Mouse (Mus musculus) heart, postnatal 25 days (tissue): Measurements from ENCODE around the gene Hoxd13. TPM values are rescaled to one million over a fixed set of nuclear protein-coding genes. Genes with fewer than 3 reads are reported as not detected.

Experiments used
- DNase-seq: peaks from one replicate; pipeline ENCODE4 v3.0.0; 2022; ENCODE audit warnings: low spot score
- intact Hi-C: fragments of 180-260 bp; cut with DNase I; formaldehyde crosslinking; loops from one replicate; pipeline ENCODE4 v1.15.1; 2025
- total RNA-seq, 2 experiments: library from RNA; stranded (reverse); gene quantifications; 2 replicates each; pipeline ENCODE4 v1.2.3; 2021

The Hoxd13 gene
- total RNA-seq, 2 experiments from 2014 or later = not detected

- DNase-seq = no peak
- intact Hi-C loops = loop anchor here (5.0 kb wide), 1 partner anchor 39 kb away; no protein-coding TSS in a partner anchor
These were observed 23.2 kb downstream of the Hoxd13 start, which contains the start of gene Hoxd10 for GRCm38 (mm10) chr2:74691022-74691951. TSS of gene Hoxd10 (plus strand) at chr2:74691924.

DNA sequence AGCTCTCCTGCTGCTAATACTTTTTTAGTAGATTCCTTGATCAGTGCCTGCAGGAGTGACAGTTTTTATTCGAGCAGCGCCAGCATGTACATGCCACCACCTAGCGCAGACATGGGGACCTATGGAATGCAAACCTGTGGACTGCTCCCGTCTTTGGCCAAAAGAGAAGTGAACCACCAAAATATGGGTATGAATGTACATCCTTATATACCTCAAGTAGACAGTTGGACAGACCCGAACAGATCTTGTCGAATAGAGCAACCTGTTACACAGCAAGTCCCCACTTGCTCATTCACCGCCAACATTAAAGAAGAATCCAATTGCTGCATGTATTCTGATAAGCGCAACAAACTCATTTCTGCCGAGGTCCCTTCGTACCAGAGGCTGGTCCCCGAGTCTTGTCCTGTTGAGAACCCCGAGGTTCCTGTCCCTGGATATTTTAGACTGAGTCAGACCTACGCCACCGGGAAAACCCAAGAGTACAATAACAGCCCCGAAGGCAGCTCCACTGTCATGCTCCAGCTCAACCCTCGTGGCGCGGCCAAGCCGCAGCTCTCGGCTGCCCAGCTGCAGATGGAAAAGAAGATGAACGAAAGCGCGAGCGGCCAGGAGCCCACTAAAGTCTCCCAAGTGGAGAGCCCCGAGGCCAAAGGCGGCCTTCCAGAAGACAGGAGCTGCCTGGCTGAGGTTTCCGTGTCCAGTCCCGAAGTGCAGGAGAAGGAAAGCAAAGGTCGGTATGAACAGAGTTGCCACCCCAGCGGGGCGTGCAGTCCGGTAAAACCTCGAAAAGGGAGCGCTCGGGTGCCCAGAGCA, 24.1 kb downstream of the Hoxd13 start:
- no peak for DNase-seq
- intact Hi-C loops = loop anchor here (5.0 kb wide), 1 partner anchor 40 kb away; no protein-coding TSS in a partner anchor

DNA sequence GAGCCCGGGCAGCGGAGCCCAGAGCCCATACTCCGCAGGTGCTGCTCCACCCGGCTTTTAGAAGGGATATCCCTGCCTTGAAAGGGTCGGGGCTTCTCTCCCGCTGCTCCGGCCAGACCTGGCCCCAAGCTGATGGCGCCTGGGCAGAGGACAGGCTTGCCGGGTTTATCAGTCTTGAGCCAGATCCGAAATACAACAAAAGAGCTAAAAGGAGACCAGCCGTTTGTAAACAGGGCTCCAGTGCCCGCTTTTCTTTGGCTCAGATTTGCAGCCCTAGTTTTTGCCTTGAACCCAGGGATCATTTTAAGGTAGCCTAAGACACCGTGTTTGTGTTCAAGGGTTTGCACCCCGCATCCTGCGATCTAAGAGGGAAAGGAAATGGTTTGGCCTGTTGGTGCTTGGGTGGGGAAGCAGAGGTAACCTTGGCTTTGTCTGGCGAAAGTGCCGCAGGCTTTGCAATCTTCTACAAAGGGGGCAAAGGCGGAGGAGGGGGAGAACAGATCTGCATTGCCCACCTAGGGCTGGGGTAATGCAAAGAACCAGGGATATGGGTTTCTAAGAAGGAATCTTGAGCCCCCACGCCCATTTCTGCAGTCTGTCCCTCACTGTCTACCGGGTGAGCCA, 24.8 kb downstream of the Hoxd13 start:
- intact Hi-C loops = loop anchor here (5.0 kb wide), 1 partner anchor 41 kb away; no protein-coding TSS in a partner anchor
- no peak for DNase-seq

DNA sequence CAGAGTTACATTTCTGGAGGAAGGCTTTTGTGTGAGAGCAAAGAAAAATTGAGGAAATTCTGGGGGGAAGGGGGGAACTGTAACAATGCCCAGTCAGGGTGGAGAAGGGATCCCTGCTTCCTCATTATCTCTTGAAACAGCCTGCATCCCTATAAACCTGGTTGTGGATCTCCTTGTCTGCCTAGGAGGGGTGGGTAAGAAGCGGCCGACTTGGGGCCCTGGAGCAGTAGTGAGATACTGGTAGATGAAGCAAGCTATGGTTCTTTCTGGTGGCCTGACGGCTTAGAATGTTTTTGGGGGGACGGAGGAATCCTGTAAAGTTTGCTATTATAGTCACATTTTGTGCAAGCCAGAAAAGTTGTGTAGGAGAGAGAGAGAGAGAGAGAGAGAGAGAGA, 25.3 kb downstream of the Hoxd13 start:
- no peak for DNase-seq
- intact Hi-C loops = loop anchor here (5.0 kb wide), 1 partner anchor 41 kb away; no protein-coding TSS in a partner anchor

DNA sequence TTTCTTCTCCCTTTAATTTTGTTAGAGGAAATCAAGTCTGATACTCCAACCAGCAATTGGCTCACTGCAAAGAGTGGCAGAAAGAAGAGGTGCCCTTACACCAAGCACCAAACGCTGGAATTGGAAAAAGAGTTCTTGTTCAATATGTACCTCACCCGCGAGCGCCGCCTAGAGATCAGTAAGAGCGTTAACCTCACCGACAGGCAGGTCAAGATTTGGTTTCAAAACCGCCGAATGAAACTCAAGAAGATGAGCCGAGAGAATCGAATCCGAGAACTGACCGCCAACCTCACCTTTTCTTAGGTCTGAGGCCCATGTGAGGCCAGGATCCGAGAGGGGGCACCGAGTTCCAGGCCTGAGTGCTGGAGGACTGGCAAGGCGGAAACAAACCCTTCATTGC, 26.0 kb downstream of the Hoxd13 start:
- intact Hi-C loops = loop anchor here (5.0 kb wide), 1 partner anchor 42 kb away; no protein-coding TSS in a partner anchor
- no peak for DNase-seq

- no peak for DNase-seq
- intact Hi-C loops = no loop called here
These were observed 27.3 kb downstream of the Hoxd13 start for GRCm38 (mm10) chr2:74695383-74695782.

GRCm38 (mm10) chr2:74695813-74696430, 27.8 kb downstream of the Hoxd13 start:
- intact Hi-C loops = no loop called here
- no peak for DNase-seq

DNA sequence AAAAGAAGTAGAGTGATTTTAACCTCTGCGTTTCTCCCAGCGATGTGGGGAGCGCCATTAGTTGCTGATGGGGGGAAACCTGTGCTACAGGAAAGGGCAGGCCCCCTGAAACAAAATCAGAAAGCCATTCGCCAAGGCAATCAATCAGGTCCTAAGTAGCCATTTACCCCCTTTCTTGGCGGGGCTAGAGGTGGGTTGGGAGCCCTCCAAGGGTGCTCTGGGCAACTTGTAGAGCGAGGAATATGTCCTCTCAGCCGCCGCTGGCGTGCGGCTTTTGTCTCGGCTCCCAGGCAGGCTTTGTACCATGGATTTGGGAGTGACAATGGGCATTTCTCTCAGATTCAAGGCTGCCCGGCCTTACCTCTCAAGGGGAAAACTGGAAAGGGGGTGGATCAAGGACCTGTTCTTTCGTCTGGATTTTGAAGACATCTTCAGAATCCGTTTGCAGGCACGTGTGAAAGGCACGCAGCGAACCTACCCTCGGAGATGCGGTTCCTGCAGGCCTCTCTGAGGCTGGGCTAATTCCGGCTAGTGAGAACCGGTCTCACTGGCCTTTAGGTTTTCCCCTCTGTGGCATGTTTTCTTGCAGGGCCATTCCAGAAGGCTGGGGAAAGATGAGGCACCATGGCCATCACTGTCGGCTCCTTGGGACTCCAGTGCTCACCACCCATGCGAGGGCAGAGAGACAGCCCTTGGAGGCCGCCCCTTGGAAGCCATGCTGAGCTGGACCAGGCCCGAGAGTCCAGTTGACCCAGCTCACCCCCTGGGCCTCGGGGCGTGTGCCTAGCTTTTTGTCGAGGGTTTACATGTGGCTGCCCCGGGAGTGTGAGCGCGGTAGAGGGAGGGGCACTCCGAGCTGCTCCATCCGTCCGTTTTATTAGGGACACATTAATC, 28.6 kb downstream of the Hoxd13 start:
- intact Hi-C loops = no loop called here
- DNase-seq = no peak

DNA sequence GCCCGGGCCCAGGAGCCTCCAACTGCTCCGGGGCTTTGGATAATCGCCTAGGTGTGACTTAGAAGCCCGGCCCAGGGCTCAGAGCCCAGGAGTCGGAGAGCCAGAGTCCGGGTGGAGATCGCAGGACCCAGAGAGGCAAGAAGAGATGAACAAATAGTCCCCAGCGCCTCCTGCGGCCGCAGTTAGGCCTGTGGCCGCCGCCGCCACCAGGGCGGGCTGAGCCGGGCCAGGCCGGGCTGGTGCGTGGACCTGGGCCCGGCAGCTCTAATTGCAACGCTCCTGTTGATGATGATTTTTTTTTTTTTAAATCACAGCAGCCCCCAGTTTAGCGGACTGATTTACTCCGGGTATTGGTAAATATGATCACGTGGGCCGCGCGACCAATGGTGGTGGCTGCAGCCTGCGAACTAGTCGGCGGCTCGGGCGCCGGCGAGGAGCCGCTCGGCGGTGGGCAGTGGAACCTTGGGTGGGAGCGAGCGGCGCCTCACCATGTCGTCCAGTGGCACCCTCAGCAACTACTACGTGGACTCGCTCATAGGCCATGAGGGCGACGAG, 29.5 kb downstream of the Hoxd13 start, which contains the start of gene Hoxd9:
Gene Hoxd9, plus strand, starts transcription at position 161 of the 555 bp plus-strand sequence.
- DNase-seq = no peak

GRCm38 (mm10) chr2:74698201-74699052, 30.3 kb downstream of the Hoxd13 start:
- intact Hi-C loops = no loop called here
- DNase-seq = no peak

More for the DNA sequence above, 29.5 kb downstream of the Hoxd13 start, which contains the start of gene Hoxd9:
- intact Hi-C loops = no loop called here

DNA sequence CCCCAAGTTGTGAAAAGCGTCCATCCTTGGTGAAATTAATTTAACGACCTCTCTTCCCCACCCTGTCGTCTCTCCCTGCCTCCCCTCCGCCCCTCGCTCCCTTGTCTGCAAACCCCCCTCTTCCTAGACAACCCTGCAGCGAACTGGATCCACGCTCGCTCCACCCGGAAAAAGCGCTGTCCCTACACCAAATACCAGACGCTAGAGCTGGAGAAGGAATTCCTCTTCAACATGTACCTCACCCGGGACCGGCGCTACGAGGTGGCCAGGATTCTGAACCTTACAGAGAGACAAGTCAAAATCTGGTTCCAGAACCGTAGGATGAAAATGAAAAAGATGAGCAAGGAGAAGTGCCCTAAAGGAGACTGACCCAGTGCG, 30.9 kb downstream of the Hoxd13 start:
- DNase-seq = no peak
- intact Hi-C loops = no loop called here

- no peak for DNase-seq
These were observed 31.8 kb downstream of the Hoxd13 start for GRCm38 (mm10) chr2:74699664-74700545.

DNA sequence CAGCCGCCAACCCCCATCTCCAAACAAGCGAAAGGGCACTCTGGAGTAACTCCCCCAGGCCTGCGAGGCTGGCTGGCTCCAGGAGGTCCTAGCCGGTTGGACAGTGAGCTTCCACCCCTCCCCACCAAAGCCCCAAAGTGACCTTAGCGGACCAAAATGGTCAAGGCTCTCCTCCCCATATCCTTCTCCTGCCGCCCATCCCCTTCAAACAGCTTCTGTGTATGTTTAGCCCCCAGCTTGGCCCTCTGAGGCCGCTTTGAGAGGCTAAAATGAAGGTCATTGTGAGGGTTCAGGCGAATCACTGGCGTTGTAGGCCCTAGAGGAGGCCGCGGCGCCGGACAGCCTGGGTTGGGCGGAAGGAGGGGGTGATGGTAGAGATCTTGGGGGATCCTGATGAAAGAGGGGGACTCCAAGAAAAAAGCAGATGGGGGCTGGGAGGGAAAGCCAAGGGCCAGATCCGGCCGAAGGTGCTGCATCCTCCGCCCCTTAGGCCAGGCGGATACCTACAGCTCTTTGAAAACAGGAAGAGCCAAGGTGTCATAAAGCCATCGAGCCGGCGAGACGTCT, 32.5 kb downstream of the Hoxd13 start:
- no peak for DNase-seq

More at GRCm38 (mm10) chr2:74699664-74700545, 31.8 kb downstream of the Hoxd13 start:
- intact Hi-C loops = no loop called here

GRCm38 (mm10) chr2:74701949-74702819, 34.1 kb downstream of the Hoxd13 start:
- intact Hi-C loops = loop anchor here (2.0 kb wide), 3 partner anchors 435 to 887 kb away; no protein-coding TSS in a partner anchor
- DNase-seq = no peak

More for the DNA sequence above, 32.5 kb downstream of the Hoxd13 start:
- intact Hi-C loops = no loop called here

- intact Hi-C loops = loop anchor here (2.0 kb wide), 3 partner anchors 434 to 886 kb away; no protein-coding TSS in a partner anchor
- DNase-seq = no peak
These were observed 34.7 kb downstream of the Hoxd13 start for GRCm38 (mm10) chr2:74702820-74703219.
